Mouse (Mus musculus) thymus, postnatal 36 days (tissue): ENCODE measurements at regions not wholly inside any gene's neighbourhood (a gene's known extent, or its start where the extent isn't known, plus 50 kb on each side); places are given as distances from the start of the nearest gene placed in this dataset.

Experiments used
- DNase-seq, 2 experiments: peaks; one replicate each; pipeline ENCODE4 v3.0.0; 2022; ENCODE audit warnings: mixed read lengths in 2 of 2

DNA sequence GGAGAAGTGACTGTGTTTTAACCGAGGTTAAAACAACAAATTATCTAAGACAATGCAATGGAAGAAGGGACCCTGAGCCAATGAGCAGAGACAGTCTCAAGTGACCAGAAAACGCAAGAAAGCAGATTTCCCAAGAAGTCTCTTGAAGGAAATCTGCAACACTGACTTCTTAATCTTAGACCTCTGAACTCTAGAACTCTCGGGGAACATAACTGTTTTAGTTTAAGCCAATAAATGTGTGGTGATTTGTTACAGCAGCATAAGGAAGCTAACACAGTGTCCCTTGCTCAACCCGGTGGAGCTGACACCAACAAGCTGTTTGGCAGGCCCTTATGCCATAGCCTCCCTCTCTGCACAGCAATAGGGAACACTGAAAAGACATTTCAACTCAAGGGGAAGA lies 69.0 kb upstream of the Actbl2 start:
- no peak for DNase-seq

DNA sequence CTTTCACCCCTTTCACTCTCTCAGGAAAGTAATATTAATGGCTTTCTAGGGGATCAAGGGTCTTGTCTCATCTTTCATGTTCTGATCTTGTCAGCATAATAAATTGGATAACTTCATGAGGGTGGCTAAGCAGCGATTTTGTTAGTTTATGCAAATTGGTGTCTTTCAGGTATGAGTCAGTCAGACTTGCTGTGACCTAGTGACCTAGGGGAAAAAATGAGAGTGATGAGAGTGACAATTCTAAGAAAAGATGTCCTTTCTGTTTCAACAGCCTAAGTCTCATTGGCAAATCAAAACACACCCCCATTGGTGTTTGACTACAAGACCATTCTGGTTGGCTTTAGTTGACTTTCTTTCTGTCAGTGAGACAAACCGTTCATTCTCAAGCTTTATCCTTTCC lies 68.0 kb upstream of the Actbl2 start:
- no peak for DNase-seq

DNA sequence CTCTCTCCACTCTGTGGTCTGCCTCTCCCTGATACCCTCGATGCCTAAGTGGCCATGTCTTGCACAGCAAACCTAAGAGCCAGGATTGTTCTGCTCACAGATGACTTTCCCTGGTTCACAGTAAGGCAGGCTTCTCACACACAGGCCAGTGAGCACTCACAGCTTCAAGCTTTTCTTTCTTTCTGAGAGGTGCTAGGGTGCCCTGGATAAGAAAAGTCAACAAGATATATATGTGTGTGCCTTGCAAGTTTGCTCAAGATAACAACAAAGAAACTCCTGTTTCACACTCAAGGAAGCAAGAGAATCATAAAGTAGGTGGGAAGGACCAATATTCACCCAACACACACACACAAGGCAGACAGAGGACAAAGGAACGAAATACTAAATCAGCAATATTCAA lies 60.9 kb upstream of the Actbl2 start:
- DNase-seq = no peak

DNA sequence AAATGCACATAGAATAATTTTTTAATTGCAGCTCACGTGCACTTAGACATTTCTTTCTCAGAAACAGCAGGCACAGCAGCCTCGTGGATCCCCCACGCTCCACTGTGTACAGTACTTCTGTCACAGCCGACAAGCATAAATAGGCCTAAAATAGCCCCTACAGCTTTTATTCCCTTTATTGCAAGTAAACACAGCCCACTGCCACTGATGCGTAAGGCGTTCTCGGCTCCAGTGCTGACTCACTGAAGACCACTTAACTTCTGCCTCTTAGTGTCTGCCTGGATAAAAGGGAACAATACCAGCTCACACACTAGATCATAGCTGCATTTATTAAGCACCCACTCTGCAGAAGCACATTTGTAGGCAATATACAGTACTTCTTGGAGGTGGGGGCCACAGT lies 60.5 kb upstream of the Actbl2 start:
- DNase-seq = no peak

DNA sequence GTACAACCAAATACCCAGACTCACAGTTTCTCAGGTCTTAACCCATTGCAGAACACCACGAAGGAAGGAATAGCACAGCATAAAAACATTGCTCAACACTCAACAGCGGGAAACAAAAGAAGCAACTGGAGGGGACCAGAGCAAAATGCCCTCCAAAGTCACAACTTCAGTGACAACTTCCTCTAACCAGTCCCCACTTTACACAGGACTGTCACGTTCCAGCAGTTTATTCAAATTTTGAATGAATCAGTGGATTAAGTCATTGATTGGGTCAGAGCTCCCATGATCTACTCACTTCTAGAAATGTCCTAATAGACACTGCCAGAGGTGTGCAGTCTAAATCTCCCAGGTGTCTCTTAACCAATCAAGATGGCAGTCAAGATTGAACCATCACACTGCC lies 53.3 kb upstream of the Actbl2 start:
- no peak for DNase-seq

DNA sequence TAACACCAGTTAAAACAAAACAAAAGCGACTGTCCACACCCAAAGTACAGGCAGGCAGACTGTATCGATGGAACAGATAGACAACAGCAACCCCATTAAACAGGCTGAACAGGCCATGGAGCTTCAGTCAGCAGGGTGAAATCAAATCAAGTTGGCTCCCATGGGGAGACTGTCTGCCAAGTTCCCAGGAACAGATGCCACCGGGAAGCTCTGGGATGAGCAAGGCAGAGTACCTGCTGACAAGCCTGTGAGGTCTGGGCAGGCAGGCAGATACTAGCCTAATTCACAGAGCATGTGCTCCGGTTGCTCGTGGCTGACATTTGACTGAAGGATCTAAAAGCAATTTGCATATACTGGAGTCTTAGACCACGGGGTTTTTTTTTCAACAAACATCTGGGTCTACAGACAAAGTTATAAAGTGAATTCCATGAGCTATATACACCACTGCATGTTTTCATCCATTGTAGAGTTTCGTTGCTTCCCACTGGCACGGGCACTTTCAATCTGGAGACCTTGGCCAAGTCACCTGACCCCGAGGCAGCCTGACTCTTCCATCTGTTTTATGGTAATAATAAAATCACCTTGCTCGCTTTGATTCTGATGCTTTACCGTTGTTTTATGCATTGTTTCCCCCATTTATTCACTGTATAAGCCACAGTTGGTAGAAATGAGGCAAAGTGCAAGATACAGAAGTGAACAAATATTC lies 50.1 kb upstream of the Actbl2 start:
- DNase-seq = no peak
